Mouse (Mus musculus) ES-E14 (cell line): ENCODE results near the gene Noa1. TPM values are rescaled to one million over a fixed set of nuclear protein-coding genes. Genes with fewer than 3 reads are reported as not detected.

Experiments used
- DNase-seq: peaks from one replicate; pipeline ENCODE4 v3.0.0-alpha.2; 2013; ENCODE audit warnings: low read depth, low spot score
- H3K27ac ChIP-seq: 2 replicates; pipeline ENCODE4 v1.5.1; 2012; ENCODE audit warnings: low read depth, mild to moderate bottlenecking, low read length, moderate library complexity, mixed read lengths; ENCODE audit not compliant: poor library complexity, insufficient read depth, severe bottlenecking
- H3K36me3 ChIP-seq: 2 replicates; pipeline ENCODE4 v1.6.1; 2012; ENCODE audit warnings: mild to moderate bottlenecking, low read length, moderate library complexity, mixed read lengths; ENCODE audit not compliant: control insufficient read depth, poor library complexity, insufficient read depth, severe bottlenecking
- H3K4me1 ChIP-seq, 2 experiments: fragments of 150-350 bp in 1 of 2; sonication (generic) in 1 of 2; 2 replicates each; pipeline ENCODE4 v1.6.1; 2012; ENCODE audit warnings: low read length in 2 of 2, mild to moderate bottlenecking in 1 of 2, mixed read lengths in 1 of 2; ENCODE audit not compliant: control insufficient read depth in 2 of 2, insufficient read depth in 2 of 2, poor library complexity in 1 of 2
- H3K4me3 ChIP-seq, 2 experiments: fragments of 150-350 bp in 1 of 2; sonication (generic) in 1 of 2; 2 replicates each; pipeline ENCODE4 v1.5.1; 2012; ENCODE audit warnings: low read length in 2 of 2, low read depth in 1 of 2, mild to moderate bottlenecking in 1 of 2, mixed read lengths in 1 of 2; ENCODE audit not compliant: insufficient read depth in 1 of 2, poor library complexity in 1 of 2, severe bottlenecking in 1 of 2
- H3K9ac ChIP-seq: 2 replicates; pipeline ENCODE4 v1.6.1; 2012; ENCODE audit warnings: low read depth, mild to moderate bottlenecking, low read length, mixed read lengths; ENCODE audit not compliant: poor library complexity, insufficient read depth, severe bottlenecking
- H3K9me3 ChIP-seq: fragments of 150-350 bp; sonication (generic); 2 replicates; pipeline ENCODE4 v1.6.1; 2012; ENCODE audit warnings: low read depth, mild to moderate bottlenecking, low read length; ENCODE audit not compliant: control insufficient read depth, insufficient read depth
- CHD2 ChIP-seq: IDR thresholded peaks from 2 replicates; pipeline ENCODE4 v1.6.1; 2014; ENCODE audit warnings: mild to moderate bottlenecking, low read depth, low read length, inconsistent platforms
- HCFC1 ChIP-seq: IDR thresholded peaks from 2 replicates; pipeline ENCODE4 v1.6.1; 2012; ENCODE audit warnings: low read length, inconsistent platforms, borderline replicate concordance; ENCODE audit not compliant: insufficient read depth
- MAFK ChIP-seq: IDR thresholded peaks from 2 replicates; pipeline ENCODE4 v1.6.1; 2014; ENCODE audit warnings: mild to moderate bottlenecking, low read depth, low read length, inconsistent platforms; ENCODE audit not compliant: insufficient read depth
- ZC3H11A ChIP-seq: IDR thresholded peaks from 2 replicates; pipeline ENCODE4 v1.6.1; 2012; ENCODE audit warnings: low read depth, mild to moderate bottlenecking, inconsistent platforms, low read length, borderline replicate concordance
- ZNF384 ChIP-seq: IDR thresholded peaks from 2 replicates; pipeline ENCODE4 v1.6.1; 2012; ENCODE audit warnings: low read depth, low read length, inconsistent platforms
- in situ Hi-C, 2 experiments: fragments of 600-800 bp; cut with MboI; formaldehyde crosslinking; loops; one replicate each; pipeline ENCODE4 v1.15.1; 2025; ENCODE audit warnings: low sequenced_read_pairs in 2 of 2, inconsistent platforms in 1 of 2; ENCODE audit not compliant: unreplicated experiment in 2 of 2
- total RNA-seq: library from RNA; depleted of rRNA; stranded (reverse); fragments of 300-350 nt; gene quantifications from 2 replicates; pipeline ENCODE4 v1.2.3, GENCODE M21; 2012

Gene Noa1
- total RNA-seq, 1 experiment = 30.8 TPM

- DNase-seq = no peak
- in situ Hi-C loops = no loop called here
Measured at GRCm38 (mm10) chr5:77309051-77309906, 605 bp downstream of the Noa1 start.

DNA sequence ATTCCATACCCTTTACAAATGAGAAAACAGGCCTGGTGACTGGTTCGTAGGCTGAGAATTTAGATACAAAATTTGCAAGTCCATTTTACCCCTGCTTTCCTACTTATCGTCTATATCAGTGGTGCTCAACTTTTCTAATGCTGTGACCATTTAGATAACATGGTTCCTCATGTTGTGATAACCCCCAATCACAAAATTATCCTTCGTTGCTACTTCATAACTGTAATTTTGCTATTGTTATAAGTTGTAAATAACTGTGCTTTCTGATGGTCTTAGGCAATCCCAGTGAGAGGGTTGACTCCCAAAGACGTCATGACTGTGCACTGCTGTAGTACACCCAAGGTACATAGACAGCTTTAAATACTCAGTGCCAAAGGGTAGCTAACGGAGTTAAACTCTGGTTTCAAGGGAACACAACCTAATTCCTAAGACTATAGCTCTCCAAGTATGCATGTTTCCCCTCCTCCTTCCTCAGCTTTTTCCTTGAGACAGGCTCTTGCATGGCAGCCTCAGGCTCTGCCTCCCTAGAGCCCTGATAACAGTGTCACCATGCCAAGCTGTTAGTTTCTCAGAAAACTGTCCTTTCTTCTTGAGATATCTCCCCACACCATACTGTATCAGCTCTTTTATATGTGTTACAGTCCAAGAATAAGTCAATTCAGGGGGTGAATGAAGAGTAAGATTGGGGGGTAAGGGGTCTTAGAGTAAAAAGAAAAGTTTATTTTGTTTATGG, 1.9 kb downstream of the Noa1 start:
- no peaks in the 10 kb centered on the region; the same call in 1 of the 2 replicates for H3K36me3 ChIP-seq
- no peak overlapping the region for H3K9ac ChIP-seq
- no peaks in the 10 kb centered on the region for H3K9me3 ChIP-seq
- H3K4me1 ChIP-seq = peaks cover 0 to 5% of the 10 kb centered on the region in 2 experiments; a peak in 1 of 4 replicates
- H3K4me3 ChIP-seq = no peak overlapping the region; a peak in 1 of 4 replicates
- TF ChIP-seq ZNF384 = no peak
- in situ Hi-C loops = no loop called here
- no peak for DNase-seq
- H3K27ac ChIP-seq = no peak overlapping the region

More at GRCm38 (mm10) chr5:77309051-77309906, 605 bp downstream of the Noa1 start:
- peak overlapping the region; percentile 67 for H3K9ac ChIP-seq
- TF ChIP-seq MAFK = no peak
- TF ChIP-seq CHD2 = no peak
- no peak for TF ChIP-seq HCFC1
- no peak for TF ChIP-seq ZNF384
- no peak for TF ChIP-seq ZC3H11A
- no peak overlapping the region for H3K27ac ChIP-seq
- peak overlapping the region; percentile 66 to 97 for H3K4me3 ChIP-seq
- peaks cover 0 to 5% of the 10 kb centered on the region in 2 experiments; a peak in 1 of 4 replicates for H3K4me1 ChIP-seq
- no peaks in the 10 kb centered on the region for H3K9me3 ChIP-seq
- no peaks in the 10 kb centered on the region; the same call in 1 of the 2 replicates for H3K36me3 ChIP-seq

- in situ Hi-C loops = no loop called here
- TF ChIP-seq CHD2 (no peak), ZC3H11A (no peak), HCFC1 (no peak), MAFK (no peak), ZNF384 (no peak)
- H3K36me3 ChIP-seq = peaks cover 13% of the 10 kb centered on the region
Measured at GRCm38 (mm10) chr5:77301296-77301903, 8.5 kb downstream of the Noa1 start.

DNA sequence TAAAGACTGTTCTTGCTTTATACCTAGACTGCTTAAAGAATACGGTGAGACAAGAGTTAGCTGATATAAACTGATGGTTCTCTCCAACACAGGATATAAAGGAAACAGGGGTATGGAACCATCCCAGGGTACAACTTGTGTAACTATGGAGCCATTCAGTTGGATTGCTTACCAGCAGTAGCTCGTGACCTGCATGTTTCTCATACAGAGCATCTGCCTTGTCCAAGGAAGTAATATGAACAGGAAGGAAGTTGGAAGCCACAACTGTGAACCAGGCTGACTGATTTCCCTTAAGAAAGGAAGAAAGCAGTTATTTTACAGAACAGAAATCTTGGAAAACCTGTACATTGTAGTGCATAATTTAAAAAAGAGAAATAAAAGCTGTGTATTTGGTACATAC, 10.4 kb downstream of the Noa1 start:
- Histone ChIP-seq H3K9ac (no peak overlapping the region), H3K27ac (no peak overlapping the region), H3K9me3 (no peaks in the 10 kb centered on the region), H3K4me3 (no peak overlapping the region), H3K36me3 (peaks cover 13% of the 10 kb centered on the region), H3K4me1 (no peaks in the 10 kb centered on the region)
- TF ChIP-seq ZC3H11A (no peak), ZNF384 (no peak), MAFK (no peak), CHD2 (no peak), HCFC1 (no peak)
- in situ Hi-C loops = no loop called here
- no peak for DNase-seq

More at GRCm38 (mm10) chr5:77301296-77301903, 8.5 kb downstream of the Noa1 start:
- Histone ChIP-seq H3K9me3 (no peaks in the 10 kb centered on the region), H3K9ac (no peak overlapping the region), H3K4me1 (no peaks in the 10 kb centered on the region), H3K27ac (no peak overlapping the region), H3K4me3 (no peak overlapping the region)
- no peak for DNase-seq
